14 mouse cellular contexts compared by ENCODE assay signal in the genomic region with DNA sequence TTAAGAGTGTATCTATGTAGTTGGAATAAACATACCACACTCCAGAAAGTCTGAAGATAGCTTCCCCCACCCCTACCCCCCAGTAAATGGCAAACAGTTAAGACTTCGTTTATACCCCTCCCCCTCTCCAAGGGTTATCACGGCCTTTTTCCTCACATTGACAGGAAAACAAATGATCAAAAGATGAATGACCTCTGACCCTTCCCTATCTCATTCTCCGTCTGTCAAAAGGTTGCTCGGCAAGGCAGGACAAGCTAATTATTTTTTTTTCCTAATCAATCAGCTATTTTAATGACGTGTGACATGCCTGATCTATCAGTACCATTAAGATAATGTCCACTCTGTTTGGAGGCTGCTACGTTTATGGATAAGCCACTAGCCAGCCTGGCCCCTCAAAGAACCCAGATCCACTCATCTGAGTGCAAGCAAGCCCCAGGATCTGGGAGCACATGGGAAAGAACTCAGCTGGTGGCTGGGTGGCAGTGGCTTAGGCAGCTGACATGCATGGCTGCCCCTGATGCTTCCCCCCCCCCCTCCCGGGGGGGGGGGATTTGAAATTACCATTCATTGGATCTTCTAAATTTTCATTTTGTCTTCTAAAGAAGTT.
DNase-seq lines count a peak whose midpoint lies in the region; ATAC-seq and TF ChIP-seq lines count a peak whose summit lies in the region.
"Had no signal": no experiment of that assay in that cellular context is flagged by ENCODE, and none has a peak within 500 bp of the region (broad histone marks: within the 10 kb centered on the region; RNA-seq: fewer than 3 reads in every experiment).

No protein-coding gene starts in this region.

- TF ChIP-seq POLR2A in heart, adult 2 months (IDR thresholded peaks at IDR 0.05; ENCODE audit: insufficient read depth, low read depth, low read length): no peak

- intact Hi-C loops in heart, adult 2 months (cut with DNase I): loop anchor here (10.0 kb wide), 1 partner anchor 158 kb away; no protein-coding TSS in a partner anchor

- H3K36me3 ChIP-seq in intestine, embryonic 14.5 days (ENCODE audit: control insufficient read depth, insufficient read depth, low read length): no peaks in the 10 kb centered on the region
- H3K36me3 ChIP-seq in intestine, postnatal 0 days (ENCODE audit: control insufficient read depth, insufficient read depth): no peaks in the 10 kb centered on the region
- no peaks in the 10 kb centered on the region for H3K36me3 ChIP-seq in midbrain, embryonic 14.5 days (ENCODE audit: control insufficient read depth, insufficient read depth, low read length)
- H3K36me3 ChIP-seq in midbrain, embryonic 16.5 days (ENCODE audit: control insufficient read depth, insufficient read depth, low read length): no peaks in the 10 kb centered on the region
- no peaks in the 10 kb centered on the region for H3K36me3 ChIP-seq in limb, embryonic 11.5 days (ENCODE audit: control insufficient read depth, insufficient read depth, low read length)
- H3K36me3 ChIP-seq in heart, adult 2 months (ENCODE audit: control insufficient read depth, insufficient read depth, low read length): no peaks in the 10 kb centered on the region

- TF ChIP-seq CTCF in intestine, postnatal 0 days (IDR thresholded peaks at IDR 0.05; ENCODE audit: low read depth): no peak
- TF ChIP-seq CTCF in heart, adult 2 months (IDR thresholded peaks at IDR 0.05): no peak

- DNase-seq in intestine, embryonic 14.5 days (ENCODE audit: low spot score): no peak
- DNase-seq in midbrain, embryonic 14.5 days: peak; percentile 10
- no peak for DNase-seq in limb, embryonic 11.5 days (ENCODE audit: low spot score)
- peak; percentile 44 for DNase-seq in yolk sac, embryonic 10.5 days (ENCODE audit: low spot score)
- no peak for DNase-seq in testis, postnatal 14 days (ENCODE audit: low spot score)
- DNase-seq in heart, adult 2 months: no peak
- DNase-seq: B cell, adult 2 months; cerebellum, adult 11 months; kidney, postnatal 10 days; right cerebral cortex, adult 18-20 months; spleen, adult 18-20 months had no signal

- no peak for TF ChIP-seq EP300 in heart, adult 2 months (IDR thresholded peaks at IDR 0.05; ENCODE audit: insufficient read depth, low read depth, low read length)

- peak overlapping the region; percentile 49 for H3K27ac ChIP-seq in intestine, embryonic 14.5 days (ENCODE audit: low read depth)
- H3K27ac ChIP-seq in intestine, postnatal 0 days (ENCODE audit: low read depth, low read length): no peak overlapping the region
- no peak overlapping the region for H3K27ac ChIP-seq in midbrain, embryonic 14.5 days (replicated peaks; ENCODE audit: low read depth, low read length)
- no peak overlapping the region for H3K27ac ChIP-seq in midbrain, embryonic 16.5 days (ENCODE audit: low read length)
- 0 out of 2 replicates have a peak overlapping the region, but pooled peaks have one; percentile 10 for H3K27ac ChIP-seq in limb, embryonic 11.5 days (replicated peaks; ENCODE audit: low read depth, low read length)
- no peak overlapping the region for H3K27ac ChIP-seq in heart, adult 2 months

- no peak overlapping the region for H3K4me2 ChIP-seq in intestine, embryonic 14.5 days (ENCODE audit: low read length)
- H3K4me2 ChIP-seq in intestine, postnatal 0 days (replicated peaks; ENCODE audit: low read depth): no peak overlapping the region
- no peak overlapping the region for H3K4me2 ChIP-seq in midbrain, embryonic 14.5 days (ENCODE audit: low read length)
- H3K4me2 ChIP-seq in midbrain, embryonic 16.5 days (ENCODE audit: low read length): no peak overlapping the region
- H3K4me2 ChIP-seq in limb, embryonic 11.5 days (ENCODE audit: low read depth, severe bottlenecking): no peak overlapping the region

- WGBS in intestine, embryonic 14.5 days: 12% methylated on average over 7 of the region's 7 CpGs
- WGBS in intestine, postnatal 0 days: 17% methylated on average over 7 of the region's 7 CpGs
- WGBS in midbrain, embryonic 14.5 days: 11% methylated on average over 7 of the region's 7 CpGs
- 19% methylated on average over 7 of the region's 7 CpGs for WGBS in midbrain, embryonic 16.5 days
- 9% methylated on average over 7 of the region's 7 CpGs for WGBS in limb, embryonic 11.5 days
- 62% methylated on average over 7 of the region's 7 CpGs for WGBS in heart, adult 2 months

- H3K9ac ChIP-seq in intestine, embryonic 14.5 days (ENCODE audit: low read length): no peak overlapping the region
- H3K9ac ChIP-seq in intestine, postnatal 0 days (ENCODE audit: low read depth, low read length): no peak overlapping the region
- H3K9ac ChIP-seq in midbrain, embryonic 14.5 days (replicated peaks; ENCODE audit: low read length): no peak overlapping the region
- no peak overlapping the region for H3K9ac ChIP-seq in midbrain, embryonic 16.5 days (ENCODE audit: low read depth, low read length)
- no peak overlapping the region for H3K9ac ChIP-seq in limb, embryonic 11.5 days (ENCODE audit: low read length)
- no peak overlapping the region for H3K9ac ChIP-seq in heart, adult 2 months (ENCODE audit: low read depth, low read length)

- peaks cover 31% of the 10 kb centered on the region for H3K4me1 ChIP-seq in intestine, embryonic 14.5 days (replicated peaks; ENCODE audit: control insufficient read depth, insufficient read depth, low read length)
- H3K4me1 ChIP-seq in intestine, postnatal 0 days (replicated peaks; ENCODE audit: control insufficient read depth, insufficient read depth, low read length): 0 out of 2 replicates have a peak, but pooled peaks cover 2% of the 10 kb centered on the region
- H3K4me1 ChIP-seq in midbrain, embryonic 14.5 days (ENCODE audit: control insufficient read depth, insufficient read depth, low read length): peaks cover 6% of the 10 kb centered on the region
- H3K4me1 ChIP-seq in midbrain, embryonic 16.5 days (ENCODE audit: control insufficient read depth, insufficient read depth, low read length): peaks cover 2% of the 10 kb centered on the region; the same call in 1 of the 2 replicates
- peaks cover 32% of the 10 kb centered on the region for H3K4me1 ChIP-seq in limb, embryonic 11.5 days (ENCODE audit: control insufficient read depth, insufficient read depth, low read length)
- no peaks in the 10 kb centered on the region for H3K4me1 ChIP-seq in heart, adult 2 months (ENCODE audit: control insufficient read depth, insufficient read depth, low read length)

- no peak for ATAC-seq in intestine, embryonic 14.5 days (replicated peaks; ENCODE audit: low FRiP score, low TSS enrichment, low read depth)
- ATAC-seq in intestine, postnatal 0 days: no peak
- ATAC-seq in midbrain, embryonic 14.5 days (ENCODE audit: low FRiP score, low TSS enrichment): no peak
- ATAC-seq in midbrain, embryonic 16.5 days: no peak
- ATAC-seq in limb, embryonic 11.5 days (ENCODE audit: insufficient number of reproducible peaks, low FRiP score, low TSS enrichment, low read depth): no peak
- ATAC-seq: forebrain, embryonic 14.5 days had no signal

- no peak overlapping the region for H3K4me3 ChIP-seq in intestine, embryonic 14.5 days (ENCODE audit: low read depth, low read length)
- H3K4me3 ChIP-seq in intestine, postnatal 0 days (ENCODE audit: low read depth, low read length): no peak overlapping the region
- H3K4me3 ChIP-seq in midbrain, embryonic 14.5 days (replicated peaks; ENCODE audit: low read depth, low read length): no peak overlapping the region
- H3K4me3 ChIP-seq in midbrain, embryonic 16.5 days (ENCODE audit: low read depth, low read length): no peak overlapping the region
- H3K4me3 ChIP-seq in limb, embryonic 11.5 days (ENCODE audit: low read depth, low read length): no peak overlapping the region
- no peak overlapping the region for H3K4me3 ChIP-seq in heart, adult 2 months

- no peaks in the 10 kb centered on the region for H3K9me3 ChIP-seq in intestine, embryonic 14.5 days (ENCODE audit: control insufficient read depth, low read length)
- no peaks in the 10 kb centered on the region for H3K9me3 ChIP-seq in intestine, postnatal 0 days (ENCODE audit: control insufficient read depth)
- H3K9me3 ChIP-seq in midbrain, embryonic 14.5 days (ENCODE audit: control insufficient read depth, low read length): no peaks in the 10 kb centered on the region
- H3K9me3 ChIP-seq in midbrain, embryonic 16.5 days (replicated peaks; ENCODE audit: control insufficient read depth, low read length, poor library complexity, severe bottlenecking): no peaks in the 10 kb centered on the region
- no peaks in the 10 kb centered on the region for H3K9me3 ChIP-seq in limb, embryonic 11.5 days (ENCODE audit: control insufficient read depth, low read length)

- H3K79me2 ChIP-seq in heart, adult 2 months (replicated peaks; ENCODE audit: control insufficient read depth, insufficient read depth, low read length): no peaks in the 10 kb centered on the region

- no peaks in the 10 kb centered on the region for H3K27me3 ChIP-seq in intestine, embryonic 14.5 days (replicated peaks; ENCODE audit: control insufficient read depth, insufficient read depth, low read length)
- H3K27me3 ChIP-seq in intestine, postnatal 0 days (replicated peaks; ENCODE audit: control insufficient read depth, insufficient read depth, low read length): no peaks in the 10 kb centered on the region
- H3K27me3 ChIP-seq in midbrain, embryonic 14.5 days (ENCODE audit: control insufficient read depth, insufficient read depth, low read length): no peaks in the 10 kb centered on the region
- H3K27me3 ChIP-seq in midbrain, embryonic 16.5 days (ENCODE audit: control insufficient read depth, insufficient read depth, low read depth, low read length): no peaks in the 10 kb centered on the region; the same call in 1 of the 2 replicates
- H3K27me3 ChIP-seq in limb, embryonic 11.5 days (ENCODE audit: control insufficient read depth, insufficient read depth, low read length): no peaks in the 10 kb centered on the region
- H3K27me3 ChIP-seq in heart, adult 2 months (ENCODE audit: control insufficient read depth, insufficient read depth, low read length): no peaks in the 10 kb centered on the region

Comparison
In these comparisons a context has a peak if more than half of its experiments do, and no peak if none do; other contexts are left out.
1. H3K27ac ChIP-seq: peak in intestine, embryonic 14.5 days (single experiment) and limb, embryonic 11.5 days (single experiment); none in intestine, postnatal 0 days (single experiment), midbrain, embryonic 14.5 days (single experiment), midbrain, embryonic 16.5 days (single experiment) and heart, adult 2 months (single experiment).
2. DNase-seq: peak in midbrain, embryonic 14.5 days (single experiment) and yolk sac, embryonic 10.5 days (single experiment); none in intestine, embryonic 14.5 days (single experiment), limb, embryonic 11.5 days (single experiment), testis, postnatal 14 days (single experiment) and heart, adult 2 months (0 of 2).